Mouse (Mus musculus): ENCODE data around the gene Srcin1.

Gene Srcin1

GRCm38 (mm10) chr11:97576136-97576906 lies at the start of gene Srcin1:
Gene Srcin1 (minus strand): TSS chr11:97576186.
- no peak for DNase-seq (ENCODE audit: extremely low spot score, low spot score)

- no peak for DNase-seq (ENCODE audit: extremely low spot score, low spot score)
Measured at GRCm38 (mm10) chr11:97625551-97625950, 49.6 kb upstream of the Srcin1 start.

GRCm38 (mm10) chr11:97623166-97623565 lies 47.2 kb upstream of the Srcin1 start:
- DNase-seq (ENCODE audit: extremely low spot score, low spot score) = no peak

- DNase-seq (ENCODE audit: extremely low spot score, low spot score) = peak; percentile 80
Measured at GRCm38 (mm10) chr11:97622440-97622839, 46.5 kb upstream of the Srcin1 start.

- no peak for DNase-seq (ENCODE audit: extremely low spot score, low spot score)
Measured at GRCm38 (mm10) chr11:97619391-97619795, 43.4 kb upstream of the Srcin1 start.

- no peak for DNase-seq (ENCODE audit: extremely low spot score, low spot score)
Measured at GRCm38 (mm10) chr11:97618368-97618767, 42.4 kb upstream of the Srcin1 start.

- no peak for DNase-seq (ENCODE audit: extremely low spot score, low spot score)
Measured at GRCm38 (mm10) chr11:97615276-97615675, 39.3 kb upstream of the Srcin1 start.

- DNase-seq (ENCODE audit: extremely low spot score, low spot score) = no peak
Measured at GRCm38 (mm10) chr11:97611076-97611475, 35.1 kb upstream of the Srcin1 start.

GRCm38 (mm10) chr11:97609743-97610142 lies 33.8 kb upstream of the Srcin1 start:
- DNase-seq (ENCODE audit: extremely low spot score, low spot score) = no peak

- DNase-seq (ENCODE audit: extremely low spot score, low spot score) = no peak
Measured at GRCm38 (mm10) chr11:97608933-97609332, 32.9 kb upstream of the Srcin1 start.

- DNase-seq (ENCODE audit: extremely low spot score, low spot score) = no peak
Measured at GRCm38 (mm10) chr11:97607056-97607725, 31.2 kb upstream of the Srcin1 start.

- no peak for DNase-seq (ENCODE audit: extremely low spot score, low spot score)
Measured at GRCm38 (mm10) chr11:97603891-97604290, 27.9 kb upstream of the Srcin1 start.

GRCm38 (mm10) chr11:97602223-97602622 lies 26.2 kb upstream of the Srcin1 start:
- no peak for DNase-seq (ENCODE audit: extremely low spot score, low spot score)

GRCm38 (mm10) chr11:97599104-97599503 lies 23.1 kb upstream of the Srcin1 start:
- no peak for DNase-seq (ENCODE audit: extremely low spot score, low spot score)

GRCm38 (mm10) chr11:97597945-97598691 lies 22.1 kb upstream of the Srcin1 start:
- DNase-seq (ENCODE audit: extremely low spot score, low spot score) = no peak

GRCm38 (mm10) chr11:97594136-97594535 lies 18.1 kb upstream of the Srcin1 start:
- DNase-seq (ENCODE audit: extremely low spot score, low spot score) = no peak

- no peak for DNase-seq (ENCODE audit: extremely low spot score, low spot score)
Measured at GRCm38 (mm10) chr11:97591910-97592309, 15.9 kb upstream of the Srcin1 start.

GRCm38 (mm10) chr11:97590227-97590960 lies 14.4 kb upstream of the Srcin1 start:
- no peak for DNase-seq (ENCODE audit: extremely low spot score, low spot score)

GRCm38 (mm10) chr11:97589216-97589615 lies 13.2 kb upstream of the Srcin1 start:
- no peak for DNase-seq (ENCODE audit: extremely low spot score, low spot score)

- no peak for DNase-seq (ENCODE audit: extremely low spot score, low spot score)
Measured at GRCm38 (mm10) chr11:97585932-97586331, 9.9 kb upstream of the Srcin1 start.

- DNase-seq (ENCODE audit: extremely low spot score, low spot score) = no peak
Measured at GRCm38 (mm10) chr11:97584476-97584875, 8.5 kb upstream of the Srcin1 start.
